In genomic region chr8:85386205-85386604, GRCm38 (mm10) we compare ENCODE assay signal across 12 mouse cellular contexts. TPM values are rescaled to one million over a fixed set of nuclear protein-coding genes. Genes with fewer than 3 reads are reported as not detected.
DNase-seq lines count a peak whose midpoint lies in the region; TF ChIP-seq lines count a peak whose summit lies in the region.
"Had no signal": no experiment of that assay in that cellular context is flagged by ENCODE, and none has a peak within 500 bp of the region (broad histone marks: within the 10 kb centered on the region; RNA-seq: fewer than 3 reads in every experiment).

Mylk3 (minus strand) TSS chr8:85386345.

- intact Hi-C loops in gastrocnemius, adult 2 months (cut with DNase I) = no loop called here
- intact Hi-C loops in gastrocnemius, postnatal 14 days (cut with DNase I; ENCODE audit: low total_unique reads) = no loop called here
- intact Hi-C loops in heart, postnatal 14 days (cut with DNase I) = no loop called here

- H3K36me3 ChIP-seq in myocyte (ENCODE audit: control insufficient read depth, insufficient read depth) = no peaks in the 10 kb centered on the region
- H3K36me3 ChIP-seq: limb, embryonic 15.5 days; midbrain, embryonic 15.5 days had no signal

- TF ChIP-seq CTCF in gastrocnemius, adult 2 months (IDR thresholded peaks at IDR 0.05) = no peak

- H3ac ChIP-seq in myocyte (ENCODE audit: control insufficient read depth, insufficient read length) = no peak within 1 kb of the TSS

- DNase-seq in gastrocnemius, adult 2 months = peak; percentile 67
- no peak for DNase-seq in gastrocnemius, postnatal 10 days
- peak; percentile 23 for DNase-seq in gastrocnemius, postnatal 14 days
- DNase-seq in heart, postnatal 14 days = peak; percentile 68 to 71
- no peak for DNase-seq in adrenal gland, postnatal 4 days (ENCODE audit: low spot score in 2 of 2)
- DNase-seq in yolk sac, embryonic 10.5 days (ENCODE audit: low spot score) = no peak
- DNase-seq in lung, postnatal 25 days (ENCODE audit: low spot score) = no peak
- DNase-seq: kidney, postnatal 25 days had no signal

- H3K4me2 ChIP-seq in myocyte (ENCODE audit: low read depth) = peak within 1 kb of the TSS; percentile 45
- H3K4me2 ChIP-seq: limb, embryonic 15.5 days; midbrain, embryonic 15.5 days had no signal

- no peak within 1 kb of the TSS for H3K27ac ChIP-seq in gastrocnemius, adult 2 months
- H3K27ac ChIP-seq: limb, embryonic 15.5 days; midbrain, embryonic 15.5 days had no signal

- H3K79me2 ChIP-seq in myocyte (ENCODE audit: control insufficient read depth, insufficient read depth) = no peaks in the 10 kb centered on the region

- TF ChIP-seq POLR2A in myocyte (IDR thresholded peaks at IDR 0.05; ENCODE audit: insufficient read length, low read depth) = no peak

- no peak within 1 kb of the TSS for H3K4me3 ChIP-seq in gastrocnemius, adult 2 months
- H3K4me3 ChIP-seq in myocyte = no peak within 1 kb of the TSS
- H3K4me3 ChIP-seq: limb, embryonic 15.5 days; midbrain, embryonic 15.5 days had no signal

- H3K27me3 ChIP-seq in myocyte (ENCODE audit: control insufficient read depth, insufficient read depth, insufficient read length) = no peaks in the 10 kb centered on the region
- H3K27me3 ChIP-seq: CH12.LX; limb, embryonic 15.5 days; midbrain, embryonic 15.5 days had no signal

TF ChIP-seq in myocyte, 11 proteins besides CTCF, POLR2A, EP300 and RAD21:
- TF ChIP-seq MYOD1 (IDR thresholded peaks at IDR 0.05; ENCODE audit: control insufficient read depth in 1 of 3, insufficient read length in 2 of 3, low read depth in 2 of 3) = peak in 1 of 3 experiments; percentile 33
- no peak for TF ChIP-seq SRF (IDR thresholded peaks at IDR 0.05; ENCODE audit: control insufficient read depth, insufficient read length, low read depth)

RNA-seq across cellular contexts. Expression of gene Mylk3, which starts in this region (rescaled TPM):
- total RNA-seq in gastrocnemius, adult 2 months (2021) = 1 to 10 TPM in 1 of 2 experiments, under 1 TPM in 1; 0.54 to 2.7 TPM
- total RNA-seq in gastrocnemius, postnatal 10 days (2021) = 1 to 10 TPM in 1 of 2 experiments, under 1 TPM in 1; 0.94 to 1.3 TPM
- 1 to 10 TPM; 1.4 to 1.7 TPM for total RNA-seq in gastrocnemius, postnatal 14 days (2021)
- total RNA-seq in heart, postnatal 14 days (2021) = 100 to 1,000 TPM; 332 to 359 TPM
- 3.7 TPM for polyA plus RNA-seq in myocyte (2012; fragmentation: generic; extraction: Trizol)
- 1 to 10 TPM; 1.9 to 3.9 TPM for total RNA-seq in adrenal gland, postnatal 4 days (2021)

Comparison
In these comparisons a context has a peak if more than half of its experiments do, and no peak if none do; other contexts are left out.
1. RNA of gene Mylk3 (total RNA-seq): 332 to 359 TPM in heart, postnatal 14 days; 1.9 to 3.9 TPM in adrenal gland, postnatal 4 days, 0.54 to 2.7 TPM in gastrocnemius, adult 2 months, 1.4 to 1.7 TPM in gastrocnemius, postnatal 14 days and 0.94 to 1.3 TPM in gastrocnemius, postnatal 10 days; every median in the first group is over 10 times any median in the second.
2. DNase-seq: peak in gastrocnemius, adult 2 months (single experiment), gastrocnemius, postnatal 14 days (single experiment) and heart, postnatal 14 days (2 of 2); none in gastrocnemius, postnatal 10 days (single experiment), adrenal gland, postnatal 4 days (0 of 2), yolk sac, embryonic 10.5 days (single experiment) and lung, postnatal 25 days (single experiment).